Mouse (Mus musculus): Measurements from ENCODE around the gene Sppl3.
A peak's percentile ranks its signal among the peaks of the same experiment; 100 is the strongest.

Gene Sppl3

DNA sequence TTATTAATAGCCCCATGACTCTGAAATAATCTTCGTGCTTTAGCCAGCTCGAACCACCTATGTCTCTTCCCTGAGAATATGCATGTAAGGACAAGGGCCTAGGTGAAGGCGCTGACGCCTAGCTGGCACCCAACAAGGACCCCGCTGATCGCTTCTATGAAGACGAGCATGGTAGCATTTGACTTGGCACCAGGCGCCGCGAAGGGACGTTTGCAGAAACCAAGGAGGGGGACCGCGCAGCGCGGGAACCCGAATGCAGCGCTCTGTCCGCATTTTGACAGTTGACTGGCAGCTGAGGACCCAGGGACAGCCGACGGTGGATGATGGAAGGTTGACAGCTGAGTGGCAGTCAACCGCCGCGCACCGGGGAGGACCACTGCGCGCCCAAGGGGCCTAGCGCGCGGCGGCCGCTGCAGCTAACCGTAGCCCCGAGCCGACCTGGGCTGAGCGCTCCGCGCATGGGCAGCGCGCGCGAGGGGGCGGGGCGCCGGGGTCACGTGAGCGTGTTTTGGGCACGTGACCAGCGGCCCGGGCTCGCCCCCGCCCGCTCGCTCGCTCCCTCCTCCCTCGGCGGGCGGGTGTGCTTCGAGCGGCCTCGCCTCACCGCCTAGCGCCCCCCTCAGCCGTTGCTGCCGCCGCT, at the start of gene Sppl3:
Sppl3 (plus strand) TSS at position 561 of the 640 bp plus-strand sequence.
- peak; percentile 98 to 99 for DNase-seq

DNA sequence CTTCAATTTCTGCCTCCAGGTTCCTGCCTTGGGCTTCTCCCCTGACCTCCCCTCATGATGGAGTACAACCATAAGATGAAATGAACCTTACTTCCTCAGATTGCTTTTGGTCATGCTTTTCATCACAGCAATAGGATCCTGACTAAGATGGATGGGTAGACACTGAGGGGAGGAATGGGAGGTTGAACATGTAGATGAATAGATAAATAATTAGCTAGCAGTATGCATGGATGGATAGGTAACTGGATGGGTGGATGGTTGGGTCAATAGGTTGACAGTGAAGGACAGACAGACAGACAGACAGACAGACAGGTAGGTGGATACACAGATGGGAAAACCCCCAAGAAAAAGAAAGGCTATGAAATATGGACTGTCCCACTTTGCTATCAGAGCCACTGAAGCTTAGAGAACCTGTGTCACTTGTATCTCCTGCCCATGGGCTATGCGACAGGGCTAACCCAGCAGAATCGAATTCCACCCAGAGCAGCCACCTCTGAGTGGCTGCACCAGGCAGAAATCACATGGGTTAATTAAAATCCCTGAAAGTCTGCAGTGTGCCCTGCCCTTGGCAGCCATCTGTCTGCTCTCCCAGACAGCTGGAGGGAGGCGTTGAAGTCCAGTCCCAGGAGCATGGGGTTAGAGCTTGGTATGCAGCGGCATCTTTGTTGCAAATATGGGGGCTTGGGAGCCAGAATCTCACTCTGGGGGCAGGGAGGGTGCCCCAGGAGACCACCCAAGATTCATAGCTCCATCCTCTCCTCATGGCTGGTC, 49.2 kb upstream of the Sppl3 start:
- DNase-seq: no peak

DNA sequence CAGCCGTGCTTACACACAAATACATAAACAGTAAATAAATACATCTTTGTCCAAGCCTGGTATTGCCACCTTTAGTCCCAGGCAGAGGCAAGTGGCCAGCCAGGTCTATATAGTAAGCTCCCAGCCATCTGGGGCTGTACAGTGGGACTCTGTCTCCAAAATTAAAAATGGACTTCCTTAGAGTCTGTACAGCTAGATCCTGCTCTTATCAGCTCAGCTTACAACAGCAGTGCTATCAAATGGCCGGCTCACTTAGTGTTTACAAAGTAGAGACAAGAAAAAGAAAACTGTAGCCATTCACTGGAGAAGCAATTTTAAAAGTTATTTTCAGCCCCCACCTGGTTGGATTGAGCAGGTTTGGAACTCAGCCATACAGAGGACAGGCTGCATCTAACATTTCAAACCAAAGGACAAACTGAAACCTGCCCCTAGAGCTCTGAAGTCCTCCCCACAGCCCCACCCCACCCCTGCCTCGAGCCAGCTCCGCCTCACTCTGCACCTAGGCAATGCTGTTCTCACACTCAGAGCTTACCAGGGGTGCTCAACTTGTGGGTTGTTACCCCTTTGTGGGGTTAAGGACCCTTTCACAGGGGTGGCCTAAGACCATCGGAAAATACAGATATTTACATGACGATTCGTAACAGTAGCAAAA, 46.5 kb upstream of the Sppl3 start:
- no peak for DNase-seq

DNA sequence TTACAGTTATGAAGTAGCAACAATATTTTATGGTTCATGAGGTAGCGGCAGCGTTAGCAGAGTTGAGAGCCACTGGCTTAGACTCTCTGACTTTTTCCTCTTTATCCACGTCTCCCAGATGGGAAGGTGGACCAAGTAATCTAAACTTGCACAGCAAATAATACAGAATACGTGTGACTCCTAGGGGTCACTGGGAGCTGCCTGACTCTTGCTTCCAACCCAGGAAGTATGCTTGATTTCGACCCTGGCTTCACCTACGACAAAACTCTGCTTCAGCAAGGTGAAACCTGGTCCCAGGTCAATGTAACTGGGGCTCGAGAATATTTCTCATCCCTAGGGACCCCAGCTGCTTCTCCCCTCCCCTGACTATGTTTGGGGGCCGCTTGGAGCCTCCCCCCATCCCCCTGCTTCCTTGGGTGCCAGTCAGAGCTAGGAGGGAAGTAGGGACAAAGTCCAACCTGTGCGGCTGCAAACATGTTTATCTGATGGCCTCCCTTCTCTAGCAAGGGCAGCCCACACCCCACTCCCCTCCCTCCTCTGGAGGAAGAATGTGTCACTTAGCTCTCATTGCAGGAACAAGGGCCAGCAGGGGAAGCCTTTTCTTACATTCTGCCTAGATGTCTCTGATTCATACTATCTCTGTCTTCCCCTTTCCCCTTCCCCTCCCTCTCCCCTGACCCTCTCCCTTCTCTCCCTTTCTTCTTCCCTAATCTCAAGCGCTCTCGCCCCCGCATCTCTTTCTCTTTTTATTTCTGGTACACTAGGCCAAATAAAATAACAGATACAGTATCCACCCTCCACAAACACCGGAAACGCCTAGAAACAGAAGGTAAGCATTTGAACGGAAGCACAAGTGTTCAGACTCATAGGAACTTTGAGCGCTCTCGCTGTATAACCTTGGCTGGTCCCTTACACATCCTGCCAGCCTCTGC, 45.7 kb upstream of the Sppl3 start:
- DNase-seq: no peak

DNA sequence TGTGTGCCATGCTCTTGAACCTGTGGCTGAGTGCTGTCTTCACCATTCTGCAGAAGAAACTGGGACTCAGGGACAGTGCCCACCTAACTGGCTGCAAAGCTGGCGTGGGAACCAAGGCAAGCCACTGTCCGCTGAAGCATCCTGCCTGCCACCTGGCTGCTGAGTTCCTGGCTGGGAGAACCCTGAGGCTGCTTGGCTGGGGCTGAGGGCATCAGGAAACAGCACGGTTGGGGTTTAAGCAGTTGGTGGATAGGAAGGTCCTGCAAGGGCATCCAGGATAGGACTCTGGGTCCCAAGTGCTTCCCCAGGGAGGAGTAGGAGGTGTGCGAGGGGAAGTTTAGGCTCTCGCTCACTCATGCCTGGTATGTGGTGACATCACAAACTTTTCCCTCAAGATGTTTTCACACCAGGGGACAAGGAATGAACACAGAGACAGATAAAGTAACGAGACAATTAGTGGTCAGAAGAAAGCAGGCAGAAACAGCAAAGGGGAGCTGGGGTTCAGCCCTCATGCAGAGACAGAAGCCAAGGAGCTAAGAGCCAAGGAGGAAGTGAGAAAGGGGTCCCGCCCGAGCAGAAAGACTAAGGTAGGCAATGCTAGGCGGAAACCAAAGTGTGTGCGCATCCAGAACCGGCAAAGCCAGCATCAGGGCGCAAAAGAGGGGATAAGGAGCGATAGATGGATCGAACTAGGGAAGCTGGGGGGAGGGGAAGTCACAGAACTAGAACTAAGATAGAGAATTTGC, 43.2 kb upstream of the Sppl3 start:
- peak; percentile 46 to 49 for DNase-seq

DNA sequence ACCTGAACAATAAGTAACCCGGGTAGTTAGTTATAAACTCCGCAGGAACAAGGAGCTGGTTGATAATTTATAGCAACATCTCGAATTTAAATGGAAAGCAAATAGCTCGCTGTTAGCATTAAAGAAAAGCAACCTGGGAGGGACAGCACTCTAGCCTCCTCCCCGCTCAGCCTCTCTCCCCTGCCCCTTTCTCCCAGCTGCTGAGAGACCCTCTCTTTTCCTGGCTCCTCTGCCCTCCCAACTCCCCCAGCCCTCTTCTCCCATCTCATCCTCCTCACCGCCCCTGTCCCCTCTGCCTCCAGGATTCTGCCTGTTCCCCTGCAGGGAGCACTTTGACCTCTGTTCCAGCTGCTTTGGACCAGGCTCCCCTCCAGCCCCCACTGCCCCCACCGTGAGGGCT, 42.3 kb upstream of the Sppl3 start:
- DNase-seq: no peak

DNA sequence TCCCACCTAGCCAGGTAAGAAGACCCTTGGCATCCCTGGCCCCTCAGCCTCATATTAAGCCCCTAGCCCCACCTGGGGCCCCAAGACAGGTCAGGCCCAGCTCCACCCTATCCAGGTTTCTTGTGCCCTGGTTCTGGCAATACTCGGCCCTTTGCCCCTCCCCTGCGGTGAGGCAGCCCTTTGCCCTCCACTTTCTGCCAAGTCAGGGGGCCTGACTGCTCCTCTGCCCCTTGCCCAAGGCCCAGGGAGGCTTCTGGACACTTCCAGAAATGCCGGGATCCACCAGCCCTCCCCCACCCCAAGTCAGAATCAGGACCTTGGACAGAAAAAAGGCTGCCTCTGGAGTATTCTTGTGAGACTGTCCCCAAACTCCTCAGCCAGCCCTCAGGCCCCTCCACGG, 41.9 kb upstream of the Sppl3 start:
- no peak for DNase-seq

DNA sequence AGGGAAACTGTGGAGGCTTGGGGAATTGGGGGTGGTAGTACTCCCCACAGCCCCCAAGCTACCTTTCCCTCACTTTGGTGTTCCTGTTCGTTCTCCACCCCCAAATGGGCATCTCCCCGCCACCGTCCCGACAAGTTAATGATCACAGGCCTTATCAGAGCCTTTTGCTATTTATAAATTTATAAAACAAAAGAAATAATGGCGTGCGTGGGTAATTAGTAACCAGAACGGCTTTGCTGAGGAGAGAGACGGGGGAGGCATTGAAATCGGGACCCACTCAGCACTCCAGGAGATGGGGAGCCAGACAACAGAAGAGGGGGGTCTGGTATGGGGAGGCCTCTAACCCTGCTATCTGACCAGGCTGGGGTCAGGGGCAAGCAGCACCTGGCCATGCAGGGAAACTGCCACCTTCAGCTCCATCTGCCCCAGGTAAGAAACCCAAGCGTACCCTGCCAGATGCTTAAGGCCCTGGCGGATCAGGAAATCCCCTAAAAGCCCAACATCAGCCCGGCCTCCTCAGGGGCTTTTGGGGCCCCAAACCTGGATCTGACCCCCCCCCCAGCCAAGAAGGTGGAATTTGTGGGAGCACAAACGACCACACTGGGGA, 41.2 kb upstream of the Sppl3 start:
- no peak for DNase-seq

DNA sequence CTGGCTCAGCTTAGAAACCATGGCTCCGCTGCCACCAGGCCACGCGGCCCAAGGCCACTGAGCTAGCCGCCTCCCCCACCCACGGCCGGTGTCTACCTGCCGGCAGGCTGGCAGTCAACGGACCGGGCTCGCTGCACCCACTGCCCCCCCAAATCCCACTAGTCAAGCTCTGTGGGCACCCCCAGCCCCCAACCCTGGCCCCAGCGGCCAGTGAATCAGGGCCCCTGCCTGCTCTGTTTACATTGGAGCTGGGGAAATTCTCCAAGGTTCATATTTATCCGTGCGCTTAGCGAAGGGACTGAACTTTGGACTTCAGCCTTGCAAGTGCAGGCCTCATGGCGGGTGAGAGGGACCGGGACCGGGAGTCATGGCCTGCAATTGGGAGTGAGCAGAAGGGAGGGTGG, 40.1 kb upstream of the Sppl3 start, which contains the start of gene Hnf1a:
Hnf1a (minus strand) TSS at position 271 of the 404 bp plus-strand sequence.
- DNase-seq: no peak

DNA sequence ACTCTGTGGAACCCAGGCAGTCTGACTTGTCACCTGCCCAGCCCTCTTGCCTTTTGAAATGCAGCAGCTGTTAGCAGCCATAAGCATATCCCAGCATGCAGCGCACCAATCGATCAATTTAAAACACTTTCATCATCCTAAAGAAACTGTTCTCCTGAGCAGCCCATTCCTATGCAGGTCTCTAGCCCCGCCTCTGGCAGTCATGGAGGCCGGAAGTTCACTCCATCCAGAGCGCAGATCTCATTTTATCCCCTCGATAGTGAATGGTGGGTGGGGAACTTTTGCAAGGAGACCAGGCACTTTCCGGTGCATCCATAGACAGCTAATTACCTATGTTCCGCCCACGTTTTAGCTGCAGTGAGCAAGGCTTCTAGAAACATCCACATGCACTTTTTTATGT, 38.7 kb upstream of the Sppl3 start:
- no peak for DNase-seq

DNA sequence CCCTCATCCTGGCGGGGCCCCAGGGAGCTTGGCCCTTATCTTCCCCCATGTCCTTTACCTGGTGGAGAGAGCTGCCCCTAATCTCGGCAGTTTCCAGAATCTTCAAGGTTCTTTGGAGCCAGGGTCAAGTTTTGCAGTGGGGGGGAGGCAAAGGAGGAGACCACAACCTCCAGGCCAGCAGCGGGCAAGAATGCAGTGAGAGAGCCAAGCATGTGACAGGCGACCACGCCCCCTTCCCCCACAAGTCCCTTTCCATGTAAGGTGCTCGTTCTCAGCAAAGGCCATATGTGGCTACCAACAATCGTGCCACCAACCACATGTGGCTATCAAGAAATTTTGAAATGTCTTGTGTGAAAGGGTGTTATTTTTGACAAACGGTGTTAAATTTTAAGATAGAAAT, 37.8 kb upstream of the Sppl3 start:
- DNase-seq: no peak

DNA sequence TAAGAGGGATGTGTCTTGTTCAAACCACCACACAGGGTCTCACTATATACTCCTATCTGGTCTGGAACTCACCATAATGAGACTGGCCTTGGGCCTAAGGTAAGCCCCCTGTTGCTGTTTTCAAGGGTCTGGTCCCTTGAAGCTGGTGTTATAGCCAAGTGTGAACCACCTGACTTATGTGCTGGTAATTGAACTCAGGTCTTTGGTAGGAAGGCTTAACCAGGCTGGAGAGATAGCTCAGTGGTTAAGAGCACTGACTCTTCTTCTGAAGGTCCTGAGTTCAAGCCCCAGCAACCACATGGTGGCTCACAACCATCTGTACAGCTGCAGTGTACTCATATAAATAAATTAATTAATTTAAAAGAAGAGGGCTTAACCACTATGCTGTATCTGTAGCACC, 34.0 kb upstream of the Sppl3 start:
- DNase-seq: no peak

DNA sequence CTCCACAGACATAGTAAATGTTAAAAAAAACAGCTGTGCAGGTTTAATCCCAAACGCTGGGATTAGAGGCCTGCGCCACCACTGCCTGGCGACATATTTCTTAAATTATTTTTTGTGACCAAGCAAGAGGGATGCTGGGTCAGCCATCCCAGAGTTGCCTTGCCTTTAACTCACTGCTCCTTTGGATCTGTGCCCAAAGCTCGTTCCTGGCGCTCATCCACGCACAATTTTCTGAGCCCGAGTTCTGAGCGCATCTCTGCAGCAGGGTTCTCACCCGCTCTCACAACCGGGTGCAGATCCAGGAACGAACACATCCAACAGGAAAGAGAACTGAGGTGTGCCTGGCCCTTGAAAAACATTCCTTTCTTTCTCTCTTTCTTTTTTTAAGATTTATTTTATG, 32.5 kb upstream of the Sppl3 start:
- peak; percentile 67 to 70 for DNase-seq

DNA sequence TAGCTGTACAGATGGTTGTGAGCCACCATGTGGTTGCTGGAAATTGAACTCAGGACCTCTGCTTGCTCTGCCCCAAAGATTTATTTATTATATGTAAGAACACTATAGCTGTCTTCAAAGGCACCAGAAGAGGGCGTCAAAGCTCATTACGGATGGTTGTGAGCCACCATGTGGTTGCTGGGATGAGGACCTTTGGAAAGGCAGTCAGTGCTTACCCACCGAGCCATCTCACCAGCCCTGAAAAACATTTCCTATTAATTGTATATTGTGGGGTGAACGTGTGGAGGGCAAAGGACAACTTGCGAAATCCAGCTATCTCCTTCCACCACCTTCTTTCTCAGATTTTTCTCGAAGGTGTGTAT, 32.1 kb upstream of the Sppl3 start:
- peak; percentile 41 to 56 for DNase-seq

DNA sequence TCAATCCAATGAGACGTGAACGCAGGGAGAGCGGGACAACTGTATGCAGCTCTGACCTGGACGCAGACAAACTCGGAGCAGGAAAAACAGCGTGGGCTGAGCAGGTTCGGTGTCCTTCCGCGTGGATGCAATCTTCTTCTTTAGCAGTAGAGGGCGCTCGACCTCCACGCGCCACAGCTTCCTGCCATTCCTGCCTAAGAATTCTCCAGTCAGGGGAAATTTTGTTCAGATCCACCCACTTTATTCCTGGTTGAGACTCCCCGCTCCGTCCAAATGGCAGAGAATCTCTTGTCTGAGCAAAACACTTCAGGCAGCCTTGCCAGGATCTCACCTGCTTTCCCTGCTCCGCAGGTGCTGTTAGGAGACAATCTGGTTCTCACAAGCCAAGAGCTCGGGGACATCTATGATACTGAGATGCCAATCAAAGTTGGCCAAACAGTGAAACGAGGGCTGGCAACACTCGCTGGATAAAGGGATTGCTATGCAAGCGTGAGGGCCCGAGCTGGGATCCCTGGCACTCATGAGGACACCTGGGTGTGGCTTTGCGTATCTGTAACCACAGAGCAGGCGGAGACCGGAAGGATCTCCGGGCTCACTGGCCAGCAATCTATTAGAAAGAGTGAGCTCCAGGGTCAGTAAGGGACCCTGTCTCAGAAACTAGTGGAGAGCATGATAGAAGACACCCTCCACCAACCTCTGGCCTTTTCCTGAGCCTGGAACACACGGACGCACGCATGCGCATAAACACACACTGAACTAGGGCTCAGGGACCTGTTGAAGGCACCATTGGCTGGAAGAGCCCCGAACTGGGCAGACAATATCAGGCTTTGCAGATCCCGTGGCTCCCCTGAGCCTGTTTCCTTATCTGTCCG, 31.5 kb upstream of the Sppl3 start:
- DNase-seq: peak; percentile 83 to 85

DNA sequence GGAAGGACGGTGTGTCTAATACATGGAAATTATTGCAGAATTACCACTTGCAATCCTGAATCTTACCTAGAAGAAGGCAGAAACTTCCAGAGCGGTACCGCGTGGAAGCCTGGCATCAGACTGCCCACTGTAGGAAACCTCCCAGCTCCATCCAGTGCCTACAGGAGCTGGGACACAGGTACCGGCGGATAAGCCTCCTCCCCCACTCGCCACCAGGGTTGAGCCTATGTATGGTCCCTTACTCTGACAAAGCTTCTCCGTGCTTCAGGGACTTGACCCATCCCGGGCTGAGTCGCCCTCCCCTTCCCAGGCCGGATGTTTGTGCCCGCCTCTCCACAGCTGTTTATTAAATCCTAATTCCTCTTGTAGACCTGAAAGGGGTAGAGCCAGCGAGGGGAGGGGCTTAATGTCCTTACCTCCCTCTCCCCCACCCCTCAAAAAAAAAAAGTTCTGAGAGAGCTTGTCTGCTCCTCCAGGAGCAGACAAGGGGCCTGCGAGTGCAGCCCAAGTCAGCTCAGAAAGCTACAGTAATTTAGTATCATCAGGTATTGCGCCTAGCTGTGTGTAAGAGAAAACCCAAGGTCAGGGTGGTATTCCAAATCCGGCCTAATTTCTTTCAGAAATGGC, 30.7 kb upstream of the Sppl3 start:
- DNase-seq: no peak

DNA sequence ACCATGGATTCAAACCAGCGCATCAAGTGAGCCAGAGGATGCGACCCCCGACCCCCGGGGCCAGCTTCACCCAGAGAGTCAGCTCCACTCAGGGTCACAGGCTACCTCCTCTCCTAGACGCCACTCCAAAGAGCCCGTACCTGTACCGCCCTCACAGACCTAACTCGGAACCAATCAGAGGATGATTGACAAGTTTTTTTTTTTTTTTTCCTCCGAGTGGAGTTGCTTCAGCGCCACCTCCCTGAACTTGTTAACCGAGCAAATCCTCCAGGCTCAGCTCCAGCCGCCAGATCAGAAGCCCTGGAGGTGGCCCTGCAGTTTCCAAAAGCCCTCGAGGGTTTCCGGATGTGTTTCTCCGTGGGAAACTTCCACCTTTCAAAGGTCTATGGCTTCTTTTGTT, 28.9 kb upstream of the Sppl3 start:
- no peak for DNase-seq

DNA sequence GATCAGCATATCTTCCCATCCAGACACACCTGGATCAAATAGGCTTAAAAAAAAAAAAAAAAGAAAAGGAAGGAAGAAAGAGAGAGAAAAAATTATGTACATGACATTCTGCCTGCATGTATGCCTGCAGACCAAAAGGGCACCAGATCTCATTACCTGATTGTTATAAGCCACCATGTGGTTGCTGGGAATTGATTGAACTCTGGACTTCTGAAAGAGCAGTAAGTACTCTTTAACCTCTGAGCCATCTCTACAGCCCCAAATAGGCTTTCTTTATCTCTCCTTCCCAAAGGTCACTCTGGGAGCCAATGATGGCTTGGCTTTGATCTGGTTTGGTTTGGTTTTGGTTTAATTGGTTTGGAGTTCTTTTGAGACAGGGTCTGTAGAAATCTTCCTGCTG, 25.9 kb upstream of the Sppl3 start:
- DNase-seq: no peak

DNA sequence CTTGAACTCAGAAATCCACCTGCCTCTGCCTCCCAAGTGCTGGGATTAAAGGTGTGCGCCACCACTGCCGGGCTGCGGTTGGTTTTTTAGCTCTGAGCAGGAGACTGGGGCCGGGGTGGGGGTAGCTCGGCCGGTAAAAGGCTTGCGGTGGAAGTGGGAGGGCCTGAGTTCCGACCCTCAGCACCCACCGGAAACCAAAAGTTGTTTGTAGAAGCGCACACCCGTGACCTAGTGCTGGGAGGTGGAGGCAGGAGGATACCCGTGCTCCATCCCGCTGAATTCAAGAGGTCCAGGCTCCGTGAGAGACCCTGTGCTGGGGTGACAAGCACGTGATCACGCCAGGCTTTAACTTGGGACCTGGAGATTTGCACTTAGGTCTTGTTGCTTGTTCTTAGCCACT, 14.5 kb upstream of the Sppl3 start:
- DNase-seq: no peak

DNA sequence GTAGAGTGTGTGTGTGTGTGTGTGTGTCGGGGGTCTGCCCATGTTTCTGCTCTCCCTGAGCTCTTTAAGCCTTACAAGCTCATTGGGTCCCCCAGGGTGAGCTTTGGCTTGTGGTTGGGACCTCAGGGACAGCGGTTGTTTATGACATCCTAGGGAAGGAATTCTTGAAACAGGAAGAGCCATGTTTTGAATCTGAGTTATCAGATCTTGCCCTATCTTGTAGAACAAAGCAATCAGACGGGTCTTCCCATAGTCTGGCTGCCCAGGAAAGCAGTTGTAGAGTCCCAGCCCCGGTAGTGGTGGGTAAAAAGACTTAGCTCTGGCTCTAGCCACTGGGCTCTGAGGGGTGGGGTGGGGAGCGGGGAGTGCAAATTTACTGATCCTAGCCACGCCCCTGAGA, 13.6 kb upstream of the Sppl3 start:
- no peak for DNase-seq
